Mouse (Mus musculus): ENCODE data around the gene Cabp1.

GRCm38 (mm10) chr5:115120978-115121377 is 73.2 kb downstream of the Cabp1 start:
- TF ChIP-seq CTCF (IDR thresholded peaks at IDR 0.05; ENCODE audit: low read depth), result no peak
- no peak for TF ChIP-seq EP300 (optimal IDR thresholded peaks at IDR 0.05)

Data from stomach, postnatal 0 days (tissue).